ENCODE assay signal across 12 mouse cellular contexts in genomic region chr3:88983921-88984381, GRCm38 (mm10). TPM values are rescaled to one million over a fixed set of nuclear protein-coding genes. Genes with fewer than 3 reads are reported as not detected.
DNase-seq lines count a peak whose midpoint lies in the region; ATAC-seq and TF ChIP-seq lines count a peak whose summit lies in the region.
"Had no signal": no experiment of that assay in that cellular context is flagged by ENCODE, and none has a peak within 500 bp of the region (broad histone marks: within the 10 kb centered on the region; RNA-seq: fewer than 3 reads in every experiment).

No protein-coding gene starts in this region.

- no peaks in the 10 kb centered on the region for H3K9me3 ChIP-seq in ES-E14 (ENCODE audit: control insufficient read depth, insufficient read depth, low read depth, low read length)
- no peaks in the 10 kb centered on the region for H3K9me3 ChIP-seq in lung, postnatal 0 days (ENCODE audit: low read length)
- H3K9me3 ChIP-seq: midbrain, embryonic 12.5 days had no signal

- no peak overlapping the region for H3K27ac ChIP-seq in ES-E14 (ENCODE audit: insufficient read depth, low read depth, low read length, poor library complexity, severe bottlenecking)
- no peak overlapping the region for H3K27ac ChIP-seq in lung, postnatal 0 days (ENCODE audit: low read length)
- H3K27ac ChIP-seq in layer of hippocampus, adult 2 months, result no peak overlapping the region
- H3K27ac ChIP-seq: midbrain, embryonic 12.5 days had no signal

- peak; percentile 72 for ATAC-seq in lung, postnatal 0 days

- peak; percentile 27 for DNase-seq in heart, postnatal 25 days (ENCODE audit: low spot score)
- no peak for DNase-seq in heart, postnatal 10 days
- DNase-seq in ES-E14 (ENCODE audit: low read depth, low spot score), result no peak
- peak; percentile 25 for DNase-seq in adrenal gland, postnatal 25 days
- DNase-seq in lung, postnatal 0 days (ENCODE audit: low spot score), result peak; percentile 57
- no peak for DNase-seq in layer of hippocampus, adult 11-12 months (ENCODE audit: low spot score)
- no peak for DNase-seq in layer of hippocampus, adult 2 months (ENCODE audit: low spot score in 2 of 2)
- DNase-seq in kidney, adult 11 months, result no peak
- DNase-seq: kidney, postnatal 4 days; liver; thymus, postnatal 4 days had no signal

- no peak for TF ChIP-seq CTCF in lung, postnatal 0 days (IDR thresholded peaks at IDR 0.05)
- no peak for TF ChIP-seq CTCF in layer of hippocampus, adult 2 months (conservative IDR thresholded peaks at IDR 0.05)

- intact Hi-C loops in heart, postnatal 25 days (cut with DNase I), result no loop called here
- intact Hi-C loops in heart, postnatal 10 days (cut with DNase I), result no loop called here

- H3K36me3 ChIP-seq in ES-E14 (ENCODE audit: control insufficient read depth, insufficient read depth, low read length, poor library complexity, severe bottlenecking), result peaks cover 4% of the 10 kb centered on the region
- H3K36me3 ChIP-seq in lung, postnatal 0 days (ENCODE audit: insufficient read depth, low read length), result peaks cover 27% of the 10 kb centered on the region

- H3K4me2 ChIP-seq in lung, postnatal 0 days (replicated peaks; ENCODE audit: low read depth, low read length), result no peak overlapping the region
- H3K4me2 ChIP-seq: midbrain, embryonic 12.5 days had no signal

- no peak overlapping the region for H3K4me3 ChIP-seq in ES-E14 (ENCODE audit: insufficient read depth in 1 of 2, low read depth in 1 of 2, low read length in 2 of 2, poor library complexity in 1 of 2, severe bottlenecking in 1 of 2)
- H3K4me3 ChIP-seq in lung, postnatal 0 days (ENCODE audit: low read depth, low read length), result no peak overlapping the region
- H3K4me3 ChIP-seq in layer of hippocampus, adult 2 months, result no peak overlapping the region
- H3K4me3 ChIP-seq: midbrain, embryonic 12.5 days had no signal

- in situ Hi-C loops in ES-E14 (cut with MboI; ENCODE audit: low sequenced_read_pairs in 2 of 2, unreplicated experiment in 2 of 2), result no loop called here

- no peaks in the 10 kb centered on the region for H3K27me3 ChIP-seq in lung, postnatal 0 days (replicated peaks; ENCODE audit: insufficient read depth, low read length)
- H3K27me3 ChIP-seq: midbrain, embryonic 12.5 days had no signal

- no peak for TF ChIP-seq EP300 in lung, postnatal 0 days (IDR thresholded peaks at IDR 0.05)

- H3K4me1 ChIP-seq in ES-E14 (ENCODE audit: control insufficient read depth in 2 of 2, insufficient read depth in 2 of 2, low read length in 2 of 2, poor library complexity in 1 of 2), result no peaks in the 10 kb centered on the region
- H3K4me1 ChIP-seq in lung, postnatal 0 days (ENCODE audit: insufficient read depth, low read depth, low read length), result no peaks in the 10 kb centered on the region
- H3K4me1 ChIP-seq: midbrain, embryonic 12.5 days had no signal

- no peak overlapping the region for H3K9ac ChIP-seq in ES-E14 (ENCODE audit: insufficient read depth, low read depth, low read length, poor library complexity, severe bottlenecking)
- no peak overlapping the region for H3K9ac ChIP-seq in lung, postnatal 0 days (replicated peaks; ENCODE audit: low read depth)
- H3K9ac ChIP-seq: midbrain, embryonic 12.5 days had no signal

- 67% methylated on average over 4 of the region's 4 CpGs for WGBS in lung, postnatal 0 days

TF ChIP-seq in ES-E14, 5 proteins besides CTCF, POLR2A, EP300 and RAD21:
- TF ChIP-seq MAFK (IDR thresholded peaks at IDR 0.05; ENCODE audit: insufficient read depth, low read depth, low read length) (0 out of 2 replicates have a peak, but pooled peaks have one; percentile 3), ZC3H11A (IDR thresholded peaks at IDR 0.05; ENCODE audit: borderline replicate concordance, low read depth, low read length) (no peak)

RNA-seq across cellular contexts. Expression of gene Dap3, which starts 33.0 kb away (rescaled TPM):
- total RNA-seq in heart, postnatal 25 days (2021), result 100 to 1,000 TPM; 138 to 145 TPM
- 100 to 1,000 TPM; 105 to 114 TPM for total RNA-seq in heart, postnatal 10 days (2021)
- 168 and 185 TPM in 2 replicates for total RNA-seq in ES-E14 (2012; rRNA removed)
- 119 and 141 TPM in 2 replicates for total RNA-seq in adrenal gland, postnatal 25 days (2021)
- polyA plus RNA-seq in lung, postnatal 0 days (2015; fragmentation: Nextera tagmentation; extraction: Ambion mirVana), result 64.6 and 66.3 TPM in 2 replicates
- 100 to 1,000 TPM; 107 to 108 TPM for total RNA-seq in layer of hippocampus, adult 2 months (2021)

RNA-seq across cellular contexts. Expression of gene Ash1l, which starts 33.5 kb away (rescaled TPM):
- total RNA-seq in heart, postnatal 25 days (2021), result 10 to 100 TPM; 32.0 to 37.0 TPM
- 10 to 100 TPM; 45.4 to 46.0 TPM for total RNA-seq in heart, postnatal 10 days (2021)
- total RNA-seq in ES-E14 (2012; rRNA removed), result 11.2 and 11.7 TPM in 2 replicates
- 59.8 and 60.5 TPM in 2 replicates for total RNA-seq in adrenal gland, postnatal 25 days (2021)
- 11.9 and 15.0 TPM in 2 replicates for polyA plus RNA-seq in lung, postnatal 0 days (2015; fragmentation: Nextera tagmentation; extraction: Ambion mirVana)
- total RNA-seq in layer of hippocampus, adult 2 months (2021), result 10 to 100 TPM; 88.9 to 94.5 TPM

Comparison
In these comparisons a context has a peak if more than half of its experiments do, and no peak if none do; other contexts are left out.
1. DNase-seq: peak in heart, postnatal 25 days (single experiment), adrenal gland, postnatal 25 days (single experiment) and lung, postnatal 0 days (single experiment); none in heart, postnatal 10 days (0 of 2), ES-E14 (single experiment), layer of hippocampus, adult 11-12 months (single experiment), layer of hippocampus, adult 2 months (0 of 2) and kidney, adult 11 months (single experiment).